Mouse (Mus musculus): Measurements from ENCODE around the gene Gm498.

Gm498 gene

GRCm38 (mm10) chr7:143866538-143866937, at the start of gene Gm498:
TSS of gene Gm498 (plus strand) at chr7:143866838.
- DNase-seq (ENCODE audit: low read depth): no peak

- no peak for DNase-seq (ENCODE audit: low read depth)
These were observed 47.4 kb upstream of the Gm498 start for GRCm38 (mm10) chr7:143819201-143819600.

- DNase-seq (ENCODE audit: low read depth): no peak
These were observed 45.4 kb upstream of the Gm498 start for GRCm38 (mm10) chr7:143821241-143821640.

GRCm38 (mm10) chr7:143822375-143823265, 44.0 kb upstream of the Gm498 start, which contains the start of the genes Nadsyn1 and Dhcr7:
TSS of gene Nadsyn1 (minus strand) at chr7:143822849.
TSS of gene Dhcr7 (plus strand) at chr7:143823145.
- DNase-seq (ENCODE audit: low read depth): peak; percentile 95

- no peak for DNase-seq (ENCODE audit: low read depth)
These were observed 43.4 kb upstream of the Gm498 start for GRCm38 (mm10) chr7:143823266-143823605.

GRCm38 (mm10) chr7:143826985-143827384, 39.7 kb upstream of the Gm498 start:
- no peak for DNase-seq (ENCODE audit: low read depth)

- peak; percentile 95 for DNase-seq (ENCODE audit: low read depth)
These were observed 36.9 kb upstream of the Gm498 start for GRCm38 (mm10) chr7:143829504-143830331.

GRCm38 (mm10) chr7:143830399-143830798, 36.2 kb upstream of the Gm498 start:
- no peak for DNase-seq (ENCODE audit: low read depth)

- DNase-seq (ENCODE audit: low read depth): no peak
These were observed 34.4 kb upstream of the Gm498 start for GRCm38 (mm10) chr7:143832196-143832595.

- DNase-seq (ENCODE audit: low read depth): no peak
These were observed 34.0 kb upstream of the Gm498 start for GRCm38 (mm10) chr7:143832611-143833010.

- DNase-seq (ENCODE audit: low read depth): no peak
These were observed 33.0 kb upstream of the Gm498 start for GRCm38 (mm10) chr7:143833581-143834190.

- DNase-seq (ENCODE audit: low read depth): no peak
These were observed 32.3 kb upstream of the Gm498 start for GRCm38 (mm10) chr7:143834316-143834715.

- no peak for DNase-seq (ENCODE audit: low read depth)
These were observed 31.7 kb upstream of the Gm498 start for GRCm38 (mm10) chr7:143834972-143835371.

- no peak for DNase-seq (ENCODE audit: low read depth)
These were observed 28.8 kb upstream of the Gm498 start for GRCm38 (mm10) chr7:143837705-143838358.

- no peak for DNase-seq (ENCODE audit: low read depth)
These were observed 26.5 kb upstream of the Gm498 start for GRCm38 (mm10) chr7:143840121-143840520.

- no peak for DNase-seq (ENCODE audit: low read depth)
These were observed 25.3 kb upstream of the Gm498 start for GRCm38 (mm10) chr7:143841301-143841700.

GRCm38 (mm10) chr7:143848127-143848767, 18.4 kb upstream of the Gm498 start:
- no peak for DNase-seq (ENCODE audit: low read depth)

- DNase-seq (ENCODE audit: low read depth): no peak
These were observed 17.7 kb upstream of the Gm498 start for GRCm38 (mm10) chr7:143848768-143849482.

GRCm38 (mm10) chr7:143868874-143869273, 2.2 kb downstream of the Gm498 start:
- no peak for DNase-seq (ENCODE audit: low read depth)

- DNase-seq (ENCODE audit: low read depth): no peak
These were observed 17.1 kb downstream of the Gm498 start for GRCm38 (mm10) chr7:143883717-143884116.

GRCm38 (mm10) chr7:143891146-143891545, 24.5 kb downstream of the Gm498 start:
- no peak for DNase-seq (ENCODE audit: low read depth)
